Mouse (Mus musculus): ENCODE results near the gene Coasy. TPM values are rescaled to one million over a fixed set of nuclear protein-coding genes. Genes with fewer than 3 reads are reported as not detected.

The Coasy gene
- polyA plus RNA-seq, 1 experiment from 2014 or later: 42.4 TPM

DNA sequence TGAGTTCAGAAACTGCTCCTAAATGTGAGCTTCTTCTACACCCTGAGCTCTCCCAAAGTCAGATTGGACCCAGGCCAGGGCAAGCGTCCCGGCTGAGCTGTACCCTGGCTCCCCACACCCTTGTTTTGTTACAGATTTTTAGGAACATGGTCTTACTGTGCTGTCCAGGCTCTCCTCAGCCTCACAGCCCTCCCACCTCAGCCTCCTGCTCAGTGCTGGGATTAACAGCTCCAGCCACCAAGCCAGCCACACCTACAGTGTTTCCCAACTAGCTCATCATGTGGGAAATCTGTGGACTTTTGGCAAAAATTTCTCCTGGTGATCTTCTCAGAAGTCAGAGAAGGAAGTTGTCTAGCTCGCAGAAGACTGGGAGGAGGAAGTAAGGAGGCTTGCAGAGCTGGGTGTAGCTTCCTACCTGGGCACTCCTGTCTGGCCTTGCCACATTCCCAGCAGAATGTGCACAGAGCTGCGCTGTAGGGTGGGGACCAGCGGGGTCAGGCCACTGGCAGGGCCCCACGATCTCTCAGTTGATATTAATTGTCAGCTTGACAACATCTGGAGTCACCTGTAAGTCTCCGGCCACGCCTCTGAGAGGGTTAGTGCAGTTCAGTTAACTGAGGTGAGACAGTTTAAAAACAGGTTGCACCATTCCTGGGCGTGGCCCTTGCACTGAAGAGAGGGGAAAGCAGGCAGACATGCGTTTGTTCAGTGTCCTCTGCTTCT lies 29.5 kb upstream of the Coasy start:
- no peak overlapping the region for H3K27ac ChIP-seq (replicated peaks)
- no peak overlapping the region for H3K4me3 ChIP-seq

DNA sequence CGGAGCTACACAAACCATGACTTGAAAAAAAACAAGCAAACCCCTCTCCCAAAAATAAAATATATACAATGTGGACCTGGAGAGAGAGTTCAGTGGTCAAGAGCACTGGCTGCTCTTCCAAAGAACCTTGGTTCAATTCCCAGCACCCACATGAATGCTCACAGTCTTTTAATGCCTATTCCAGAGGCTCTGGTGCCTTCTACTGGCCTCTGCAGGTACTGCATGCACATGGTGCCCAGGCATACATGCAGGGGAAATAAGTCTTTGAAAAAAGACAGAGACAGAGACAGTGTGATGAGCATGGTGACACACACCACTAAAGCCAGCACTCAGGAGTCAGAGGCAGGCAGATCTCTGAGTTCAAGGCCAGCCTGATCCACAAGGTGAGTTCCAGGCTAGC lies 28.4 kb upstream of the Coasy start:
- Histone ChIP-seq H3K27me3 (no peaks in the 10 kb centered on the region), H3K36me3 (peaks cover 87% of the 10 kb centered on the region), H3K27ac (replicated peaks) (no peak overlapping the region), H3K4me2 (no peak overlapping the region), H3K9ac (no peak overlapping the region), H3K4me1 (replicated peaks) (no peaks in the 10 kb centered on the region), H3K9me3 (no peaks in the 10 kb centered on the region), H3K4me3 (no peak overlapping the region)
- WGBS: 100% methylated on average over 1 of the region's 1 CpGs
- ATAC-seq (ENCODE audit: low FRiP score, low read depth): no peak

More for the DNA sequence above, 29.5 kb upstream of the Coasy start:
- Histone ChIP-seq H3K9ac (no peak overlapping the region), H3K9me3 (no peaks in the 10 kb centered on the region), H3K27me3 (no peaks in the 10 kb centered on the region), H3K36me3 (peaks cover 89% of the 10 kb centered on the region), H3K4me1 (replicated peaks) (no peaks in the 10 kb centered on the region), H3K4me2 (no peak overlapping the region)
- WGBS: 93% methylated on average over 10 of the region's 10 CpGs
- no peak for ATAC-seq (ENCODE audit: low FRiP score, low read depth)

DNA sequence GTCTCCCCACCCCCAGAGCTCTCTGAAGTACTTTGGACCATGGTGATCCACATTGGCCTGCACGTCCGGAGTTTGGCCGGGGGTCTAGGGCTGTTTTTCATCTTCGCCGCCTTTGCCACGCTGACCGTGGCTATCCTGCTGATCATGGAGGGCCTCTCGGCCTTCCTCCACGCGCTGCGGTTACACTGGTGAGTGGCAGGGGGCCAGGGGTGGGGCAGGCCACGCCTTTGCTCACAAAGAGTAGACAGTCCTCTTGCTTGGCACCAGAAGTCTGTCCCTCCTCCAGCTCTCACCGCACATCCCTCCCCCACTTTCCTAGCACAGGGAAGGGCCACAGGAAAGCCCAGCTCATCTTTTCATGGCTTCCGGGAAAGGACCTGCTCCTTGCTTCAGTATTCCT lies 26.9 kb upstream of the Coasy start:
- Histone ChIP-seq H3K27me3 (no peaks in the 10 kb centered on the region), H3K4me2 (no peak overlapping the region), H3K9me3 (no peaks in the 10 kb centered on the region), H3K4me1 (replicated peaks) (no peaks in the 10 kb centered on the region), H3K36me3 (peaks cover 78% of the 10 kb centered on the region), H3K27ac (replicated peaks) (no peak overlapping the region), H3K9ac (no peak overlapping the region), H3K4me3 (no peak overlapping the region)
- ATAC-seq (ENCODE audit: low FRiP score, low read depth): no peak
- 86% methylated on average over 14 of the region's 14 CpGs for WGBS

DNA sequence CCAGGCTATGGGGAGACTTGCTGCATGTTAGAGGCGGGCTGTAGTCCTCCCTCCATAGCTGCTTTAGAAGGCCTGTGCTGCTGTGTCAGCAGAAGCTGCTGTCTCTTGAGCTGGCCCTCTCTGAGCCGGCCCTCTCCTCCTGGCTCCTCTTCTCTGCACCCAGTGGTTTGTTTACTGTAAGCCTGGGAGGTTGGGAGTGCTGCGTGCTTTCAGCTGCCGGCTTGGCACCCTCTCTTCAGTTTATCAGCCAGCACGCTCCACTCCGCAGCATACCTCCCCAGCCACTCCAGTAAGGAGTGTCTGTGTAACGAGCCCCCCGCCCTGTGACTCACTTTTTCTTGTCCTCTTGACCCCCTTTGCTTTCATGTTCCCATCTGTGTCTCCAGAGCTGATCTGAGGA lies 25.5 kb upstream of the Coasy start:
- H3K4me1 ChIP-seq (replicated peaks): no peaks in the 10 kb centered on the region
- H3K27ac ChIP-seq (replicated peaks): no peak overlapping the region
- H3K36me3 ChIP-seq: peaks cover 72% of the 10 kb centered on the region
- H3K9me3 ChIP-seq: no peaks in the 10 kb centered on the region
- H3K4me3 ChIP-seq: no peak overlapping the region
- no peak overlapping the region for H3K4me2 ChIP-seq
- WGBS: 56% methylated on average over 8 of the region's 8 CpGs
- no peaks in the 10 kb centered on the region for H3K27me3 ChIP-seq
- no peak for ATAC-seq (ENCODE audit: low FRiP score, low read depth)
- no peak overlapping the region for H3K9ac ChIP-seq

DNA sequence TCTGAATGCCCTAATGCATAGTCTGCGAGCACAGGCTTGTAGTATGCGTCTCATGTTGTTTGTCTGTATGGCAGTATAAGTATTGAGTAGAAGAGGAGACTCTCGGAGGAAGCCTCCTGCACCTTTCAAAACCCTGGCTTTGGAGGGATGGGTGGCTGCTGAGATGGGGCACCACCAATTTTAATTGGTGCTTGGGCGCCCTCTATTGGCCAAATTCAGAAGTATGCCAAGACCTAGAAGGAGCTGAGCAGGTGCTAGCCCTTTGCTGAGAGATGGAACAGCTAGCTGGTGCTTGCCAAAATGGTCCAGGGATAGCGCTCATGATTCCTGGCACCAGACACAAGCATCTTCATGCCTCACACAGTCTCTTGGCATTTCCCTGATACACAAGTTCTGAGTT lies 24.5 kb upstream of the Coasy start:
- no peaks in the 10 kb centered on the region for H3K27me3 ChIP-seq
- 37% methylated on average over 5 of the region's 5 CpGs for WGBS
- no peaks in the 10 kb centered on the region for H3K4me1 ChIP-seq (replicated peaks)
- no peaks in the 10 kb centered on the region for H3K9me3 ChIP-seq
- H3K4me3 ChIP-seq: no peak overlapping the region
- no peak overlapping the region for H3K27ac ChIP-seq (replicated peaks)
- no peak overlapping the region for H3K4me2 ChIP-seq
- peaks cover 72% of the 10 kb centered on the region for H3K36me3 ChIP-seq
- no peak overlapping the region for H3K9ac ChIP-seq
- no peak for ATAC-seq (ENCODE audit: low FRiP score, low read depth)

DNA sequence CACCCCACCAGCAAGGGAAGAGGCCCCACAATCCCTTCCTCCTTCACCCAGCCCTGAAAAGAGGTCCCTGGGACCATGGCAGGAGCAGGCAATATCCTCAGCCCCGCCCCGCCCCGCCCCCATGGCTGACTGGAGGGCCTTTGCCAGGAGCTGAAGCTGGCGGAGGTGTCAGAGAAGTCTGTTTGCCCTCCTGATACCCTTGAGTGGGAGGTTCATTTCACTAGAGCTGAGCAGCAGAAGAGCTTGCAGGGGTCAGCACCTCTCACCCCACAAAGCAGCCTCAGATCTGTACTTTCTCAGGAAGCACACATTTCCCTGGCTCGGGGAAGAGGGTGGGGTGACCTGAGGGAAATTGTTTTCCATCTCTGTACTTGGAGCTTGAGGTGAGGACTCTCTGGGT lies 23.6 kb upstream of the Coasy start:
- Histone ChIP-seq H3K4me1 (replicated peaks) (0 out of 2 replicates have a peak, but pooled peaks cover 1% of the 10 kb centered on the region), H3K27me3 (no peaks in the 10 kb centered on the region), H3K36me3 (peaks cover 66% of the 10 kb centered on the region), H3K9ac (no peak overlapping the region), H3K4me3 (no peak overlapping the region), H3K9me3 (no peaks in the 10 kb centered on the region), H3K4me2 (no peak overlapping the region), H3K27ac (replicated peaks) (no peak overlapping the region)
- 90% methylated on average over 5 of the region's 5 CpGs for WGBS
- ATAC-seq (ENCODE audit: low FRiP score, low read depth): no peak

DNA sequence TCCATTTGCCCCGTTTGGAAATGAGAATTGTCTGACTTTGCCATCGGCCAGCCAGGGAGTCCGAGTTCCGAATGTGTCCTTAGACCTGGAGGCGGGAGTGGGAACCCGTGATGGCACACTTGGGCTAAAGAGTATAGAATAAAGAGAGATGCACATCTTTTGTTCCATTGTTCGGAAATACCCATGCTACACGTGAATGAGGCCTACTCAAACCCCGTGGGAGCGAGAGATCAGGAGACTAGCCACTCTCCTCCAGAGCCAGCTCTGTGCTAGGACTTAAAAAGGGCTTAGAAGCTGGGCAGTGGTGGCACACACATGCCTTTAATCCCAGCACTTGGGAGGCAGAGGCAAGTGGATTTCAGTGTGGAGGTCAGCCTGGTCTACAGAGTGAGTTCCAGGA lies 22.9 kb upstream of the Coasy start:
- H3K4me3 ChIP-seq: no peak overlapping the region
- H3K4me1 ChIP-seq (replicated peaks): 0 out of 2 replicates have a peak, but pooled peaks cover 3% of the 10 kb centered on the region
- no peak for ATAC-seq (ENCODE audit: low FRiP score, low read depth)
- H3K9me3 ChIP-seq: no peaks in the 10 kb centered on the region
- WGBS: 70% methylated on average over 10 of the region's 10 CpGs
- no peak overlapping the region for H3K27ac ChIP-seq (replicated peaks)
- no peaks in the 10 kb centered on the region for H3K27me3 ChIP-seq
- H3K36me3 ChIP-seq: peaks cover 60% of the 10 kb centered on the region
- no peak overlapping the region for H3K4me2 ChIP-seq
- H3K9ac ChIP-seq: no peak overlapping the region

DNA sequence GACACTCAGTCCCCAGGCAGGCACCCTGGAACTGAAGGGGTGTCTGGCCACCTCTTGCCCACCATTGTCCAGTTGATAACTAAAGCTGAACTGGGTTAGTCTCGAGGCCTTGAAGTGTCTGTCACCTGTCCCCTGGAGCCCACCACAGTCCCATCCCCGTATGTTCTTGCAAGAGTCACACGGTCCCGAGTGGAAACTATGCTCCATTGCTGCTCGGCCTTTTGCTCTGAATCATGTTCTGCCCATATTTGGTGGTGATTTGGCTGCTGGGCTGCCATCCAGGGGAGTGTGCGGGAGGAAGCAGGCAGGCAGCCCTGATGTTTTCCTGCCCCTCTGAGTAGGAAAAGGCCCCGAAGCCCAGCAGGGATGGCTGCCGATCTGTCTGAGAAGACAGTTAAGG lies 22.2 kb upstream of the Coasy start:
- H3K4me3 ChIP-seq: no peak overlapping the region
- no peaks in the 10 kb centered on the region for H3K27me3 ChIP-seq
- no peaks in the 10 kb centered on the region for H3K9me3 ChIP-seq
- 67% methylated on average over 8 of the region's 8 CpGs for whole genome bisulfite sequencing
- H3K27ac ChIP-seq (replicated peaks): peak overlapping the region; percentile 63; the same call in 1 of the 2 replicates
- no peak overlapping the region for H3K4me2 ChIP-seq
- 0 out of 2 replicates have a peak, but pooled peaks cover 3% of the 10 kb centered on the region for H3K4me1 ChIP-seq (replicated peaks)
- H3K9ac ChIP-seq: no peak overlapping the region
- no peak for ATAC-seq (ENCODE audit: low FRiP score, low read depth)
- peaks cover 54% of the 10 kb centered on the region for H3K36me3 ChIP-seq

DNA sequence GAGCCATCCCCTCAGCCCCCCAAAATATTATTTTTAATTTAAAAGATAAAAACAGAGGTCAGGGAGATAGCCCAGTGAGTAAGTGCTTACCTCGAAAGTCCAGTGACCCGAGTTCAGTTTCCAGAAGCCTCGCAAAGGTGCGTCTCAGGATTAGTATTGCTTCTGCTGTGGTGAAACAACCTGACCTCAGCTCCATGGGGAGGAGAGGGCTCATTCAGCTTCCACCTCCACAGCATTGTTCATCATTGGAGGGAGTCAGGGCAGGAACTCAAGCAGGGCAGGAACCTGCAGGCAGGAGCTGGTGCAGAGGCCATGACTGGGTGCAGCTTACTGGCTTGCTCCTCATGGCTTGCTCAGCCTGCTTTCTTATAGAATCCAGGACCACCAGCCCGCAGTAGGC lies 21.3 kb upstream of the Coasy start:
- Histone ChIP-seq H3K9me3 (no peaks in the 10 kb centered on the region), H3K4me3 (no peak overlapping the region), H3K27me3 (no peaks in the 10 kb centered on the region), H3K4me1 (replicated peaks) (0 out of 2 replicates have a peak, but pooled peaks cover 3% of the 10 kb centered on the region), H3K27ac (replicated peaks) (no peak overlapping the region), H3K36me3 (peaks cover 44% of the 10 kb centered on the region), H3K4me2 (no peak overlapping the region), H3K9ac (no peak overlapping the region)
- ATAC-seq (ENCODE audit: low FRiP score, low read depth): no peak
- 89% methylated on average over 5 of the region's 5 CpGs for WGBS

DNA sequence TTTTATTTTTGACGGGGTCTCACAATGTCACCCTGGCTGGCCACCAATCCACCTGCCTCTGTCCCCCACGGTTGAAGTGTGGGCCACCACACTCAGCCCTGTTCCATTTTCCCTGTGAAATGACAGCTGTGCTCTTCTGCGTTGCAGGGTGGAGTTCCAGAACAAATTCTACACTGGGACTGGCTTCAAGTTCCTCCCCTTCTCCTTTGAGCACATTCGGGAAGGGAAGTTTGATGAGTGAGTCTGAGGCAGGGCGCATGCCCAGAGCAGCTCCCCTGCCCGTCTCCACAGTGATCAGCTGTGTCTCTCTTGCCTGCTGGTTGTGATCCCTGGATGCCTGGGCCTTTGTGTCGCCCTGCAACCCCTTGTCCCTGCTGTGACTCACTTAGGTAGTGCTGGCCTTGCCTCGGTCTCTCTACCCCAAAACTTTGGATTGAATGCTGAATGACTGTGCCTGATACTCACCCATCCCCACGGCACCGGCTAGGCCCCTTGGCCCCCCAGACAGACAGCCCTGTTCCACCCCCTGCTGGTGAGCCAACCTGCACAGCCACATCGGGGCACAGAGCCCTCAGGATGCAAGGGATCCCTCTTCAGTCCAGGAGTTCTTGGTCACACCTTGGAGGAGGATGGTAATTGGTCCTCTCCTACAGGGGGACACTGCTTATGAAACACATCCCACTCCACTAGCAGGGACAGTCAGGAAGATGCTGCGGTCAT lies 20.0 kb upstream of the Coasy start:
- ATAC-seq (ENCODE audit: low FRiP score, low read depth): no peak
- H3K27me3 ChIP-seq: no peaks in the 10 kb centered on the region
- H3K4me1 ChIP-seq (replicated peaks): peaks cover 11% of the 10 kb centered on the region
- H3K9ac ChIP-seq: no peak overlapping the region
- H3K9me3 ChIP-seq: no peaks in the 10 kb centered on the region
- H3K27ac ChIP-seq (replicated peaks): peak overlapping the region; percentile 64; the same call in 1 of the 2 replicates
- H3K4me3 ChIP-seq: no peak overlapping the region
- 74% methylated on average over 12 of the region's 12 CpGs for WGBS
- no peak overlapping the region for H3K4me2 ChIP-seq
- H3K36me3 ChIP-seq: peaks cover 35% of the 10 kb centered on the region

DNA sequence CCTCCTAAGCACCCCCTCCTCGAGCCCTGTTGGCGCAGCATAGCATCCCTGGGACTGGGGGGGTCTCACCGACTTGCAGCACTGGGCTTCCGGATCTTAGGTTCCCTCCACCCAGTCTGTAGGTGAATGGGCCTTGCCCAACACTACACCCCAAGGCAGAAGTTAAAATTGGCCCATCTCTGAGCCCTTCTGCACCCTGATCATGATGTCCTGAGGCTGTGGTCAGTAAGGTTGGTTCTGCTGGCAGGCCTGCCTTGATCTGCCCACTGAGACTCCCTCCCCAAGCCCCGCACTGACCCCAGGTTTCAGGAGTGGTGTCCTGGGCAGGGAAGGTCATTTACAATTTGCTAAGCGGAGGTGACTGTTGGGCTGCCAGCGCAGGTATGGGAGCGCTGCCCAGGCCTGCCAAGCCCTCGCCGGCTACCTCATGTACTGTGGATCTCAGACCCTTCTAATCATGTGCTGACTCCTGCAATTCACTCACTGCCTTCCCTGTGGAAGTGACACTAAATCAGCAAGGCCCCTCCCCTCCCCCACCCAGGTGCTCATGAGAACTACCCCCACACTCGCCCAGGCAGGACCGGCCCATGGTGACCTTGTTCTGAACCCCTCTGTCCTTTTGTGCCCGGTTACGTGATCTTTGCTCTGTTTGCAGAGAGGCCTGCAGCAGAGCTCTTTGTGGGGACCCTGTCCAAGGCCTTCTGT lies 19.2 kb upstream of the Coasy start:
- Histone ChIP-seq H3K36me3 (peaks cover 33% of the 10 kb centered on the region), H3K27ac (replicated peaks) (peak overlapping the region; percentile 64), H3K27me3 (no peaks in the 10 kb centered on the region), H3K4me1 (replicated peaks) (peaks cover 12% of the 10 kb centered on the region), H3K4me2 (no peak overlapping the region), H3K9ac (no peak overlapping the region), H3K4me3 (no peak overlapping the region), H3K9me3 (no peaks in the 10 kb centered on the region)
- 76% methylated on average over 14 of the region's 14 CpGs for WGBS
- ATAC-seq (ENCODE audit: low FRiP score, low read depth): no peak

Measured in hindbrain, embryonic 15.5 days (tissue).